Mouse (Mus musculus) retina, postnatal 1 day (tissue): ENCODE results near the gene Ltbp3.

Source experiments
- DNase-seq: peaks from one replicate; pipeline ENCODE4 v3.0.0-alpha.2; 2012

Gene Ltbp3

DNA sequence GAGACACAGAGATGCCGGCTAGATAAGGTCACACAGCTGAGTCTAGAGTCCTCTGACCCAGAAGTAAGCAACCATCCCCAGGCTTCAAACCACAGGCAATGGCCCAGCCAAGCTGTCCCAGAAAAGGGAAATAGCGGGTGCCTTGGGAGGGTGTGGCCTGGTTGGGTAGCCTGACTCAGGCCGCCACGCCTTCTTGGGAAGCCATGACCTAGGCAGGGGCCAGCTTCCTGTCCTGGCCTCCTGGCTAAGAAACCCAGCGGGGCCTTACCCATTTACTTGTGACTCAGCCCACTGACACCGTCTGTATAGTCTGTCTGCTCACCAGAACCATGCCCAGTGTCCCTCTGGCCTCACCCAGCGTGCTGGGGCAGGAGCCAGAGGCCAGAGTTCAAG lies 16.2 kb upstream of the Ltbp3 start:
- no peak for DNase-seq

- DNase-seq, result no peak
Observed at GRCm38 (mm10) chr19:5725029-5725707, 15.5 kb upstream of the Ltbp3 start.

- peak; percentile 51 for DNase-seq
Observed at GRCm38 (mm10) chr19:5725767-5726515, 14.8 kb upstream of the Ltbp3 start, which contains the start of gene Ehbp1l1. TSS of gene Ehbp1l1 (minus strand) at chr19:5726317.

- no peak for DNase-seq
Observed at GRCm38 (mm10) chr19:5726961-5727578, 13.6 kb upstream of the Ltbp3 start.

- peak; percentile 85 for DNase-seq
Observed at GRCm38 (mm10) chr19:5727701-5728100, 13.0 kb upstream of the Ltbp3 start.

DNA sequence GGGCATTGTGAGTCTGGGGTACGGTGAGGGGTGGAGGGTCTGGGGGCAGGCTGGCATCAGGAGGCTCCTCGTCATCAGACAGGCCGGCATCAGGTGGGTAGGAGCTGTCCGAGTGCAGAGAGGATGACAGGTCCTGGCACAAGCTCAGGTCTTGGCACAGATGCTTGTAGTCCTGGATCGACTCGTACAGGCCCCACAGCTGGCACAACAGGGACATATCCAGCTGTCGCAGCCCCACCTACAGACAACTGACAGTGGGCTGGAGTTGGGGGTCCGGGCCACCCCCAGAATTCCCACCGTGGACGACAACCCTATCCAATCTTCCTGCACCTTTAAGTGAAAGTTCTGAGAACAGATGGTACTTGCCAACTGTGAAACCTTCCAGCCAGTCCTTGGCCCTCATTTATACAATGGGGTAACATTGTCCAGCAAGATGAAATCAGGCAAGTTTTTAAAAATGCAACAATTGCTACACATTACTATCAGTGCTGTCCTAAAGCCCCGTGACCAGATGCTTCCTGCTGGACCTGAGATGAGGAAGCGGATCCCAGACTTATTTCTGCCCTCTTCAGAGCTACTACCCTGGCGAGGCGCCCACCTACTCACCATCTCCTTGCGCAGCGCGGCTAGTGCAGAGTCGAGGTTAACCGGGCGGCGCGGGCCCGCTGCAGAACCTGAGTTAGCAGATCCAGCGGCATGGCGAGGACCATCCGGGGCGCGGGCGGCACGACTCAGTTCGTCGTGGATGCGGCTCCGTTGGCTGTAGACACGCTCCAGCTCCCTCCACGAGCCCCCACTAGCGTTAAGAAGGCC lies 11.9 kb upstream of the Ltbp3 start:
- no peak for DNase-seq

- DNase-seq, result peak; percentile 92
Observed at GRCm38 (mm10) chr19:5729444-5729815, 11.3 kb upstream of the Ltbp3 start, which contains the start of gene Fam89b. TSS of gene Fam89b (minus strand) at chr19:5729653.

DNA sequence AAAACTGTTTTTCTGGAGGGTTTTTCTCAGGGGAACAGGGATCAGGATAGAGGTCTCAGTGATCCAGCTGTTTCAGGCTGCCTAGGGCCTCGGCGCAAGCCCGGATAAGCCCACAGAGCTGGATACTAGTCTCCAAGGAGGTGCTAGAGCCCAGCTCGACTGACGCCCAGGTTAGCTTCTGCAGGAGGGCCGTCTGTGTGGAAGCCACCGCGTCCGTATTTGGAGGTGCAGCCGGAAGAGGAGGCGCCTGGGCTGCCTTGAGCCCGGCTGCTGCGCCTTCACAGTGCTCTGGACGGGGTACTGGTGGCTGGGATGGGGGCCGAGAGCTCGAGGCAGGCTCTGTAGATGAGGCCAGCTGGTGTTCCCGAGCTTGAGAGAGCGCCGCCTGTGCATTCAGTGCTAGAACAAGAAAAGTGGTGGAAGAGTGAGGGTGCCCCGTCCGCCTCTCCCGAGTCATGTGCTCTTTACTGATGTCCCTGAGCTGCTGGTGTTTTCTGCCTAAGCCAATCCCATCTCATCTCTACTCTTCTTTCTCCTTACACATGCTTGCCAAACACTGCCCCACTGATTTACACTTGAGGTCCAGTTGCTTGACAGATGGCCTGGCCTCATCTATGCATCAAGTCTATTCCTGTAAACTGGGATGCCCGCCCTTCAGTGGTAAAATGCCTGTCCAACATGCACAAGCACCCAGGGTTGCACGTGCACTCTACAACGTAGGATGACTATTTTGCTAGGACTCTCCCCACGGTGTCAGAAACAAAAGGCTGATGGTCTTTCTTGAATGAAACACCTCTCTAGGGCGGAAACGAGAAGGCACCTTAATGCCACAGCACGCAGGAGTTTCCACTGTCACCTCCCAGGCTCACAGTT lies 10.2 kb upstream of the Ltbp3 start:
- no peak for DNase-seq

- DNase-seq, result peak; percentile 97
Observed at GRCm38 (mm10) chr19:5731264-5731978, 9.3 kb upstream of the Ltbp3 start.

DNA sequence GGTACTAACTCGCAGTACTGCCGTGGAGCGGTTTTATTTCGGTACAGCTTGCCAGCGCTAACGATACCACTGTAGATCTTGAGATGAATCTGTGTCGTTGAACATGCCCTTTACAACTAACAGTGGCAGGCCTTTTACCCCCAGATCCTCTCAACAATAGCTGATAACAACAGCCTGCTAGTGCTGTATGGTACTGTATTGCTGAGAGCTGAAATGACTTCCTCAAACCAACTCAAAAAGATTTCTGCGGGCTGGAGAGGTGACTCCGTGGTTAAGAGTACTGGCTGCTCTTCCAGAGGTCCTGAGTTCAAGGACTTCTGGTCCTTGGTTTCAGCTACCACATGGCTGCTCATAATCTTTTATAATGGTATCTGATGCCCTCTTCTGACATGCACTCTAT lies 6.4 kb upstream of the Ltbp3 start:
- no peak for DNase-seq

DNA sequence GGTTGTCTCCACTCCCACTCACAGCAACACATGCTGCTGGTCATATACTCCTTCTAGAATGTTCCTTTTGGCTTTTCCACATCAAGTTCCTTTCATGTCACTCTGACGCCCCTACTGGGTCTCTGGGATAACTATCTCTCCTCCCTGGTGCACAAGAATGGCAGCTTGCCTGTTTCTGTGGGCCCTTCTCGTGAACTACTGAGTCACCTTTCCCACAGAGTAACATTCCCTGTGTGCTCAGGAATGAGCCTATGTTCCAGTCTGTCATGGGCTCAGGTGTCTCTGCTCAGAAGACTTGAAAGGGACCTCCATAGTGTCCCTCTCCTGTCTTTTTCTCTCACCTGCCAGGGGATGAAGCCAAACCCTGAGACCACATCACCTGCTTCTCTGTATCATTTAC lies 1.3 kb upstream of the Ltbp3 start:
- no peak for DNase-seq

DNA sequence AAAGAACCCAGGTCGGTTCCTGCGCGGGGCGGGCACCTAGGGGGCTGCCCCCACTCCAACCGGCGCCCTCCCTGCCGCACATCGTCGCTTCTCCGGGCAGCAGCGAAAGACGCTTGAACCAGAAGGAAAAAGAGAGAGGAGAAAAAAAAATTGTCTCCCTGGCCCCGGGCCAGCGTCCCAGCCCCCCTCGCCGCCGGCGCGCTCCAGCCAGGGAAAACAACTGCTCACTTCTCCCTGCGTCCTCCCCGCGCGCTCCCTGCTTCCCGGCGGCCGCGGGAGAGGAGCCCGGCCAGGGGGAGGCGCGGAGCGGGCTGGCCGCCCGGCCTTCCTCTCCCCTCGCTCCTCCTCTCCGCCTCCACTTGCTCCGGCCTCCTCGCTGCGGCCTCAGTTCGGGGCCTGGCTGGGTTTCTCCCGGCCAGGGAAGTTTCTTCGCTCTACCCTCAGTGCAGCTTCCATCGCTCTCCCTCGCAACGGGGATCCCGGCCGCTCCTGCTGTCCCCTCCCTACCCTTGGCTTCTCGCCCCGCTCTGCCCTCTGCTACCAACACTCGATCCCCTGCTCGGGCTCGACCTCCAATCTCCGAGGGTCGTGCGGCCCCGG lies 1.0 kb downstream of the Ltbp3 start:
- peak; percentile 81 for DNase-seq

DNA sequence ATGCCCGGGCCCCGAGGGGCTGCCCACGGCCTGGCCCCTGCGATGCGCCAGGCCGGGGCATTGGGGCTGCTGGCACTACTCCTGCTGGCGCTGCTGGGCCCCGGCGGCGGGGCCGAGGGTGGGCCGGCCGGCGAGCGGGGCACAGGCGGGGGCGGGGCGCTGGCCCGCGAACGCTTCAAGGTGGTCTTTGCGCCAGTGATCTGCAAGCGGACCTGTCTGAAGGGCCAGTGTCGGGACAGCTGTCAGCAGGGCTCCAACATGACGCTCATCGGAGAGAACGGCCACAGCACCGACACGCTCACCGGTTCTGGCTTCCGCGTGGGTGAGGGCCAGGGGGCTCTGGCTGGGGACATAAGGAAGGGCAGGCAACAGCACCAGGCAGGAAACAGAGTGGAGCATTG lies 1.5 kb downstream of the Ltbp3 start:
- no peak for DNase-seq

DNA sequence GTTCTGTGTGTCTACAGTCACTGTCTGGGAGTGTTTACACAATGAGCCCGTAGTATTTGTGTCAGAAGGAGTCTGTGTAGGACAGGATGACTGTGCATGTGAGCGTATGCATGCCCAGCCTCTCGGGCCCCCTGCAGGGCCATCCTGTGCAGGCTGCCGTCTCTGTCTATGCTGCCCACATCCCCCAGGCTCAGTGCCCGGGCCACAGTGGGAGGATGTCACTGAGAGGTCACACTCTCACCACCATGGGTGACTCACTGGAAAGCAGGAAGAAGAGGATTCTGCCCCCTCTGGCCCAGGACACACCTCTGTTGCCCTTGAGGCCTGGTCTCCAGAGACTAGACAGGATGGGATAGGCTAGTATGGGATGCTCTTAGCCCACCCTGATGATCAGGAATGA lies 2.9 kb downstream of the Ltbp3 start:
- no peak for DNase-seq

GRCm38 (mm10) chr19:5745756-5746710 lies 5.3 kb downstream of the Ltbp3 start:
- peak; percentile 52 for DNase-seq

DNA sequence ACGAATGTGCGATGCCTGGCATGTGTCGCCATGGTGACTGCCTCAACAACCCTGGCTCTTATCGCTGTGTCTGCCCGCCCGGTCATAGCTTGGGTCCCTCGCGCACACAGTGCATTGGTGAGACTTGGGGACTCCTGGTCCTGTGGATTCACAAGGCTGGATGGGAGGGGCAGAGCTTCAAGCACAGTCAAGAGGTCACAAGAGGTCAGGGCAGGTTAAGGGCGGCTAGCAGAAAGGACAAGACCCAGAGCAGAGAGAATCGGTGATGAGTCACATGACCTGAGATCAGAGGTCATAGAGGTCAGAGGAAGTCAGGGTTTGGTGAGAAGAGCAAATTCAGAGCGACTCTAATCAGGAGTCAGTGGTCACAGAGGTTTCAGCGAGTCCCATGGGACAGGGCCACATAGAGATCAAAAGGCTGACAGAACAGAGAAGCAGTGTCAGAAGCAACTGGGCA lies 6.2 kb downstream of the Ltbp3 start:
- no peak for DNase-seq

DNA sequence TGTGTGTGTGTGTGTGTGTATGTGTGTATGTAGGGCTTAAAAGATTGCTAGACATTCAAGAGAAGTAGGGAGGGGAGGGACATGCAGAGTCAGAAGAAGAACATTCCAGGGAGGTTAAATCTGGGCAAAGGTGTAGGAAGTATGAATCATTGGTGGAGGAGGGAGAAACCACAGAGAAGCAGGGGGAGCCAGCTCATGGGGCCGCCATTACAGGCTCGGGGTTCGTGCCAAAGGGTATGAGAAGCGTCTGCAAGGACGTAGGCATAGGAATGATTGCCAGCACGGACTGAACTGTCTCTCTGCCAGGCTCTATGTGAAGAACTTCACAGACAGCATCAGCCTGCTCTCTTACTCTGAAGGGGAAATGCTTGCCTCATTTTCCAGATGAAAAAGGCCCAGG lies 8.8 kb downstream of the Ltbp3 start:
- no peak for DNase-seq

DNA sequence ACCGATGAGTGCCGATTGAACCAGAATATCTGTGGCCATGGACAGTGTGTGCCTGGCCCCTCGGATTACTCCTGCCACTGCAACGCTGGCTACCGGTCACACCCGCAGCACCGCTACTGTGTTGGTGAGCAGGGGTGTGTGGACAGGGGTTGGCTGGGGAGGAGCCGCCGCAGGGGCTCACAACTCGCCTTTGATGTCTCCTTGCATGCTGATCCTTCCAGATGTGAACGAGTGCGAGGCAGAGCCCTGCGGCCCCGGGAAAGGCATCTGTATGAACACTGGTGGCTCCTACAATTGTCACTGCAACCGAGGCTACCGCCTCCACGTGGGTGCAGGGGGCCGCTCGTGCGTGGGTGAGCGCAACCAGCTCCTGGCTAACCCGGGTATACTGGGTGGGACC lies 10.2 kb downstream of the Ltbp3 start:
- DNase-seq, result no peak

DNA sequence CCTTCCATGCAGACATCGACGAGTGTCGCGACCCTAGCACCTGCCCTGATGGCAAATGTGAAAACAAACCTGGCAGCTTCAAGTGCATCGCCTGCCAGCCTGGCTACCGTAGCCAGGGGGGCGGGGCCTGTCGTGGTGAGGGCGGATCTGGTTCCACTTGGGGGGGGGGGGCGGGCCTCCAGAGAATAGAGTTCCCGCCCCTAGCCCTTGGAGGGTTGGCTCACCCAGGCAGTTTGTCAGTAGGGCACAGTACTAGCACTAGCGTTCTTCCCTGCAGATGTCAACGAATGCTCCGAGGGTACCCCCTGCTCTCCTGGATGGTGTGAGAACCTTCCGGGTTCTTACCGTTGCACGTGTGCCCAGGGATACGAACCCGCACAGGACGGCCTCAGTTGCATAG lies 11.0 kb downstream of the Ltbp3 start:
- DNase-seq, result peak; percentile 54
